Mouse (Mus musculus) left cerebral cortex, postnatal 4 days (tissue): ENCODE results near the gene Gga1. TPM values are rescaled to one million over a fixed set of nuclear protein-coding genes. Genes with fewer than 3 reads are reported as not detected.
A peak's percentile ranks its signal among the peaks of the same experiment; 100 is the strongest.
"Not testable (repeated sequence)": the region's sequence is repeated elsewhere in the genome, so short reads cannot be mapped to it uniquely, and the experiment has no call there.

Source experiments
- DNase-seq: peaks from one replicate; pipeline ENCODE4 v3.0.0-alpha.2; 2022
- intact Hi-C: fragments of 180-260 bp; cut with DNase I; formaldehyde crosslinking; loops from one replicate; pipeline ENCODE4 v1.15.1; 2025
- total RNA-seq, 2 experiments: library from RNA; stranded (reverse); gene quantifications; 2 replicates each; pipeline ENCODE4 v1.2.3; 2021

The Gga1 gene
- total RNA-seq, 2 experiments from 2014 or later: 59.3 to 65.6 TPM

- intact Hi-C loops: loop anchor here (5.0 kb wide), 1 partner anchor 37 kb away; no protein-coding TSS in a partner anchor
- DNase-seq: no peak
Measured at GRCm38 (mm10) chr15:78869775-78870174, 7.2 kb upstream of the Gga1 start.

GRCm38 (mm10) chr15:78872021-78872608, 4.9 kb upstream of the Gga1 start:
- no peak for DNase-seq
- intact Hi-C loops: no loop called here

GRCm38 (mm10) chr15:78873803-78874435, 3.1 kb upstream of the Gga1 start:
- intact Hi-C loops: no loop called here
- no peak for DNase-seq

GRCm38 (mm10) chr15:78874989-78875388, 2.0 kb upstream of the Gga1 start:
- DNase-seq: no peak
- intact Hi-C loops: no loop called here

GRCm38 (mm10) chr15:78875537-78875936, 1.5 kb upstream of the Gga1 start:
- no peak for DNase-seq
- intact Hi-C loops: no loop called here

- intact Hi-C loops: no loop called here
- DNase-seq: peak; percentile 90
Measured at GRCm38 (mm10) chr15:78876258-78876696, 713 bp upstream of the Gga1 start.

GRCm38 (mm10) chr15:78877810-78878390, 910 bp downstream of the Gga1 start:
- intact Hi-C loops: no loop called here
- DNase-seq: no peak

- intact Hi-C loops, DNase-seq: not testable (repeated sequence)
Measured at GRCm38 (mm10) chr15:78878792-78879516, 2.0 kb downstream of the Gga1 start.

GRCm38 (mm10) chr15:78880432-78880831, 3.4 kb downstream of the Gga1 start:
- DNase-seq: no peak
- intact Hi-C loops: no loop called here

GRCm38 (mm10) chr15:78881828-78882227, 4.8 kb downstream of the Gga1 start:
- intact Hi-C loops: no loop called here
- no peak for DNase-seq

- DNase-seq: no peak
- intact Hi-C loops: no loop called here
Measured at GRCm38 (mm10) chr15:78889401-78889853, 12.4 kb downstream of the Gga1 start.

GRCm38 (mm10) chr15:78892440-78892839, 15.4 kb downstream of the Gga1 start:
- DNase-seq: no peak
- intact Hi-C loops: no loop called here

- DNase-seq: no peak
- intact Hi-C loops: no loop called here
Measured at GRCm38 (mm10) chr15:78894726-78895125, 17.7 kb downstream of the Gga1 start.

GRCm38 (mm10) chr15:78895741-78896140, 18.8 kb downstream of the Gga1 start:
- DNase-seq: no peak
- intact Hi-C loops: no loop called here

GRCm38 (mm10) chr15:78896149-78896548, 19.2 kb downstream of the Gga1 start:
- intact Hi-C loops: no loop called here

GRCm38 (mm10) chr15:78897488-78897887, 20.5 kb downstream of the Gga1 start:
- intact Hi-C loops: no loop called here
- no peak for DNase-seq

More at GRCm38 (mm10) chr15:78896149-78896548, 19.2 kb downstream of the Gga1 start:
- no peak for DNase-seq

- no peak for DNase-seq
- intact Hi-C loops: no loop called here
Measured at GRCm38 (mm10) chr15:78898507-78899001, 21.6 kb downstream of the Gga1 start.

GRCm38 (mm10) chr15:78899409-78899739, 22.4 kb downstream of the Gga1 start, which contains the start of gene Gm49510:
Gm49510 (plus strand) TSS chr15:78899667.
- no peak for DNase-seq
- intact Hi-C loops: no loop called here

GRCm38 (mm10) chr15:78899740-78900584, 23.0 kb downstream of the Gga1 start, which contains the start of gene Sh3bp1:
Sh3bp1 (plus strand) TSS chr15:78899768.
- intact Hi-C loops: no loop called here
- DNase-seq: peak; percentile 41
